Mouse (Mus musculus): ENCODE data around the gene Psme2.

Gene Psme2

GRCm38 (mm10) chr14:55590748-55591330, at the start of gene Psme2:
Psme2 (minus strand) TSS chr14:55591113.
- peak; percentile 58 to 71 for DNase-seq (ENCODE audit: low spot score in 2 of 2)

GRCm38 (mm10) chr14:55637795-55638194, 46.9 kb upstream of the Psme2 start, which contains the start of gene Gm49378:
Gm49378 (minus strand) TSS chr14:55637895.
- DNase-seq (ENCODE audit: low spot score in 2 of 2), result no peak

DNA sequence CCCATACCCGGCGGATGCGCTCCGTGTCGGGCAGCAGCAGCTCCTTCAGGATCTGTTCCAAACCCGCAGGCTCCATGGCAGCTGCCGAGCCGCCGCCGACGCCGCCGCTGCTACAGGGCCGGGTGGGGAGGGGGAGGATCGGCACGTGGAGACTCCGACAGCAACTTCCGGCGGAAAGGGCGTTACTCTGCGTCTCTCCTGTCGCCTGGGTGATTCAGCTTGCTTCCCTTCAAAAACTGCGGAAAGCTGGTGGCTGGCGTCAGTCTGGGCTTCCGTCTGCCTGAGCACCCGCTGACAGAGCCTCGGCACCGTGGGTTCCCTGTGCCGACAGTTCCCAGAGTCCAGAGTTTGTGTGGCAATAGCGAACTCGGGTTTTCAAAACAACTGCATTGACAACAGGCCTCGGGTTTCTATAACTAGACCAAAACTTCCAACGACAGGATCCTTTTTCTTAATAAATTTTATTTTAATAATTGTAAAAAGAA, 44.7 kb upstream of the Psme2 start, which contains the start of gene Ipo4:
Gene Ipo4, minus strand, starts transcription at position 435 of the 485 bp plus-strand sequence.
- DNase-seq (ENCODE audit: low spot score in 2 of 2), result peak; percentile 79 to 87

GRCm38 (mm10) chr14:55634874-55635522, 44.1 kb upstream of the Psme2 start:
- DNase-seq (ENCODE audit: low spot score in 2 of 2), result no peak

DNA sequence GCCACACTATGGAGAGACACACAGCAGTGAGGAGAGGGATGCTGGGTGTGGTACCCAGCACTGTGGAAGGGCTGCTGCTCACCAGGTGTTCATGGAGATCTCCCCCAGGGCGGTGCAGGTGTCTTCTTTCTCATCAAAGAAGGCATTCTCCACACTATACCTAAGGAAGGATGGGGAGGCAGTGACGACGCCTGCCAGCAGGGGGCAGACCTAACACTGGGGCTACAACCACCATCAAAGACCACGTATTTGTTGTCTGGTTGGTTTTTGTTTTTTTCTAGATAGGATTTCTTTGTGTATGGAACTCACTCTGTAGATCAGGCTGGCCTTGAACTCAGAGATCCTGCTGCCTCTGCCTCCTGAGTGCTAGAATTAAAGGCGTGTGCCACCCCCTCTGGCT, 38.4 kb upstream of the Psme2 start:
- DNase-seq (ENCODE audit: low spot score in 2 of 2), result peak; percentile 65 to 87

GRCm38 (mm10) chr14:55628077-55628827, 37.3 kb upstream of the Psme2 start:
- no peak for DNase-seq (ENCODE audit: low spot score in 2 of 2)

DNA sequence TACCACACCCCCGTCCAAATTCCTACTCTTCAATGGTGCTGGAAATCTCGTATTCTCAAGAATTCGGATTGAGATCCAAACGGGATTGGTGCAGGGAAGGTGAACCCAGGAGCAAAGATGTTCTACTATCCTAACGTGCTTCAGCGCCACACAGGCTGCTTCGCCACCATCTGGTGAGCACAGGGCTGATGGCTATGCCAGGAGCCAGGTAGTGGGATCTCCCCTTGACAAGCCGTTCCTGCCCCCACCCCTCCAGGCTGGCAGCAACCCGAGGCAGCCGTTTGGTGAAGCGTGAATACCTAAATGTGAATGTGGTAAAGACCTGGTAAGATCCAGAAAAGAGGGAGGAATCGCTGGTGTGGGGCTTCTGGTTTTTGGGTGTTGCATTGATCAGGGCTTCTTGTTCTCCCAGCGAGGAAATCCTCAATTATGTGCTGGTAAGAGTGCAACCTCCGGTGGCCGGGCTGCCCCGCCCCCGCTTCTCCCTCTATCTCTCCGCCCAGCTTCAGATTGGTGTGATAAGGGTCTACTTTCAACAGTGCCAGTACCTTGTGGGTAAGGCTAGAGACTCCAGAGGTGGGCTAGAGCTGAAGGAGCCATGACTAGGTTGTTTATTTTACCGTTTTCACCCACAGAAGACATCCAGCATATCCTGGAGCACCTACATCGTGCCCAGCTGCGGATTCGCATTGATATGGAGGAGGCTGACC, 27.7 kb upstream of the Psme2 start:
- DNase-seq (ENCODE audit: low spot score in 2 of 2), result no peak

- no peak for DNase-seq (ENCODE audit: low spot score in 2 of 2)
Observed at GRCm38 (mm10) chr14:55617822-55618221, 26.9 kb upstream of the Psme2 start, which contains the start of gene Rec8. Rec8 (plus strand) TSS chr14:55618037.

DNA sequence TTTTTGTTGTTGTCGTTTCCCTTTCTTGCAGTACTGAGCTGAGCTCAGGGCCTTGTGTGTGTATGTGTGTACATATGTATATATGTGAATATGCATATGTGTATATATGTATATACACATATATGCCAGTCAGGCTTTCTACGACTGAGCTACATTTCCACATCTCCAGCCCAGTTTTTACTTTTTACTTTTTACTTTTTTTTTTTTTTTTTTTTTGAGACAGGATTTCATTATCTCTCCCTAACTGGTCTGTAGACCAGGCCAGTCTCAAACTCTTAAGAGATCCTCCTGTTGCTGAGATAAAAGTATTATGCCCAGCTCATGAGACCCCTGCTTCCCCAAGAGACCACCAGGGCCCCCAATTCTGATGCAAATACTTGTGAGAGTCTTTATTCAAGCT, 25.9 kb upstream of the Psme2 start:
- DNase-seq (ENCODE audit: low spot score in 2 of 2), result no peak

DNA sequence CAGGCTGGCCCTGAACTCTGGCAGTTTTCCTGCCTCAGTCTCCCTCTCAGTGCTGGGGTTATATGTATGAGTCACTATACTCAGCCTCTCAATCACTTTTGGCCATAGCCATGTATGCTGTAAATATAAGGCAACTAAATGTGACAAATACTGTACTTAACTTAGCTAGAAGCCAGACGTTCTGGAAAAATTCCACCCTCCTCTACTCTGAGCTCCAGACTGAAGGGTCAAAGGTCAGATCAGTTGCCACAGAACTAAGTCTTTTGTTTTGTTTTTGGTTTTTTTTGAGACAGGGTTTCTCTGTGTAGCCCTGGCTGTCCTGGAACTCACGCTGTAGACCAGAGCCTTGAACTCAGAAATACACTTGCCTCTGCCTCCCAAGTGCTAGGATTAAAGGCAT, 25.0 kb upstream of the Psme2 start:
- DNase-seq (ENCODE audit: low spot score in 2 of 2), result no peak

- no peak for DNase-seq (ENCODE audit: low spot score in 2 of 2)
Observed at GRCm38 (mm10) chr14:55614565-55615178, 23.8 kb upstream of the Psme2 start.

DNA sequence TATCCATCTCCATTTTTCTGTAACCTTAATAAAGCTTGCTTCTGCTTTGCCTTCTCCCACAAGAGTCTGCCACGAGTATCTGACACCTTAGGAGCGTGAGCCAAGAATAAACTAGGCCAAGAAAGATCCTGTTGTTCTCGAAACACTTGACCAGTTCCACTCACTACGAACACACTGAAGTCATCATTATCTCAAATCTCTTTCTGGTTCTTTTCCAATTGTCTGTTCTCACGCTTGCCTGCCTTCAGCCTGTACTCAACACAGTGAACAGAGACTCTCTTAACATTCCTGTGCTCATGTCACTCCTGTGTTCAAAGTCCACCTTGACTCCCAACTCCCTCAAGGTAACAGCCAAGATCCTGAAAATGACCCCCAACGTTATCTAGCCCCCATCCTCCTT, 22.4 kb upstream of the Psme2 start:
- no peak for DNase-seq (ENCODE audit: low spot score in 2 of 2)

DNA sequence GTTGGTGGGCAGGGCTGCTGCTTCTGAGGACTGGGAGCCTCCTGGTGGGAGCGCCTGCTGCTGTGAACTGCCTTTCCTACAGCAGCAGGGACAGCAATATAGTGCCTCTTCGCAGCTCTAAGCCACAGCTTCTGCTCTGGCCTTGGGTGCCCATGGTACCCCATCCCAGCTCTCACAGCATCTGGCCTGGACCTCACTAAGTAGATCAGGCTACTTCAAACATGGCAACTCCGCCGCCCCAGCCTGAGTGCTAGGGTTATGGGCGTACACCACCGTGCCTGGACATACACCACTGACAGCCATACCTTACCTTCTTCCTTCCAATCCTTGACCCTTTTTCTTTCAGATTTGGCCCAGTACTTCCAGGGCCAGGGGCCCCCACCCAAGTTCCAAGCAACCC, 17.4 kb upstream of the Psme2 start:
- no peak for DNase-seq (ENCODE audit: low spot score in 2 of 2)

DNA sequence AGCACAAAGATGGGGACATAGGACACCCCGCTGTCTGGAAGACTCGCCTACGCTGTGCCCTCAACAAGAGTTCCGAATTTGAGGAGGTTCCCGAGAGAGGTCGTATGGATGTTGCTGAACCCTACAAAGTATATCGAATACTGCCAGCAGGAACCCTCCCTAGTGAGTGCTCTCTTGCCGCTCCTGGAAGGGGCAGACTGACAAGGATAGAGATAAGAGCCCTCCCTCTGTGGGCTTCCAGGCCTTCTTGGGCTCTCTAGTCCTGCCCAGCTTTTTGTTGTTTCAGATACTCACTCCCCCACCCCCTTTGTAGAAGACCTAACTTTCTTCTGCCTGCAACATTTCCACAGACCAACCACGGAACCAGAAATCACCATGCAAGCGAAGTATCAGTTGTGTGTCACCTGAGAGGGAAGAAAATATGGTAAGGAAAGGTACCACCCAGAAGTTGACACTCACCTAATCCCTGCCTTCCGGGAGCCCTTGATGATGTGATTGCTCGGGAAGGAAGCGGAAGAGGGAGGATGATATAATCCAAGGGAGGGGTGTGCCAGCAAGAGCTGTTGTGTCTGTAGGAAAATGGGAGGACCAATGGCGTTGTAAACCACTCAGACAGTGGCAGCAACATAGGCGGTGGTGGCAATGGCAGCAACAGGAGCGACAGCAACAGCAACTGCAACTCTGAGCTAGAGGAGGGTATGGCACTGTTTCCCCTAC, 15.0 kb upstream of the Psme2 start:
- no peak for DNase-seq (ENCODE audit: low spot score in 2 of 2)

DNA sequence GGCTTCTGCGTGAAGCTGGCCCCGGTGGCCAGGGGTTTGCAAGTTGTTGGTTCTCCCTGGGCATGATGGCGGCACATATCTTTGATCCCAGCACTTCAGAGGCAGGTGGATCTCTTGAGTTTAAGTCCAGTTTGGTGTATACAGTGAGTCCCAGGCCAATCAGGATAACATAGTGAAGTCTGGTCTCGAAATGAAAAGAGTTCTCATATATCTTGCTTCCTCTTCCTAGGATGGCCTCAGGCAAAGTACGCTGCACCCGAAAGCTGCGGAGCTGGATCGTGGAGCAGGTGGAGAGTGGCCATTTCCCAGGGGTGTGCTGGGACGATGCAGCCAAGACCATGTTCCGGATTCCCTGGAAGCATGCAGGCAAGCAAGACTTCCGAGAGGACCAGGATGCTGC, 13.9 kb upstream of the Psme2 start:
- no peak for DNase-seq (ENCODE audit: low spot score in 2 of 2)

DNA sequence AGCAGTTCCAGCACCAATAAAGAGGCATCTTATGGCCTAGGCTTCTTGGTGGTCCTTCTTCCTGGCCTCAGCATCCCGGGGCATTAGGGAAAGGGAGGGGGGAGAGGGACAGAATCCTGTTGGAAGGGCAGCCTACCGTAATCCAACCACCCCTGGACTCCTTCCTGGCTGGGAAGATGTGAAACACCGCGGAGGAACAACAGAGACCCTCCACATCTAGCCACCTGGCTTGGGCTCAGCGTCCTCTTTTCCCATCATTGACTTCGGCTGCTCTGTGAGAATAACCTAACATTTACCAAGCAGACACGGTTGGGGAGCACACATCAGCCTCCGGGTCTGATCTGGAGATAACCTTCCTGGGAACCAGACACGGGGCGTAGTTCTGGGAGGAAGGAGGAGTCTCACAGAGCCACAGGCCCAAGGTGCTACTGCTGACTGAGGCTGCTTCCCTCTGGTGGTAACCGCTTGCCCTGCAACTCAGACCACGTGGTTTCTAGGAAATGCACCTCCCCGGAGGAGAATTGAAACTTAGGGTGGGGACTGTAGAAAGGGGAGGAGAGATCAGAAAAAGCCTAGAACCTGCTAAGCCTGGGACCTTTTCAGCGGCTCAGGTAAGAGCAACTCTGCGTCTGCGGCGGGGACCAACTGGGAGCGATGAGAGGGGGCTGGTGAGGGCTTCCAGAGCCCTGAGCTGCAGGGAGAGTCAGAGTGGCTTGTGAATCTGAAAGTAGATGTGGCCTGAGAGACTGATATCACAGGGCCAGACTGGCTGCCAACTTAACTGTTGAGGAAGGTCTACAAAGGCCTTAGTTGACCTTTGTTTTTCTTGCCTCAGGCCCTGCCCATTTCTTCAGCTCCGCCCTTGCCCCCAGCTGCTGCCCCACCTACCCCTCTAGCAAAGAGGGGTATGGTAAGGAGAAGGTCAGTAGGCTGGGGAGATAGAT, 13.0 kb upstream of the Psme2 start:
- DNase-seq (ENCODE audit: low spot score in 2 of 2), result peak; percentile 90

DNA sequence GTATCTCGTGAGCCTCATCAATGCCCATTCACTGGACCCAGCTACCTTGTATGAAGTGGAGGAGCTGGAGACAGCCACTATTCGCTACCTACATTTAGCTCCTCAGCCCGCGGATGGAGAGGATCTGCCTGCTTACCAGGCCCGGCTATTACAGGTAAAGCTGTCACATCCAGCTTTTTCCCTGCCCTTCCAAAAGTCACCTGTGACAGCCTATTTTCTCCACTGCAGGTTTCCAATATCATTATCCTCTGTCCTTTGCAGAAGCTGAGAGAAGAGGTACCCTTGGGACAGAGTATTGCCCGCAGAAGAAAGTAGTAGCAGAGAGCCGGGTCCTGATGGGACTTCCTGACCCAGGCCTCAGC, 12.3 kb upstream of the Psme2 start, which contains the start of gene Irf9:
Gene Irf9, plus strand, starts transcription at position 301 of the 362 bp plus-strand sequence.
- DNase-seq (ENCODE audit: low spot score in 2 of 2), result no peak

- no peak for DNase-seq (ENCODE audit: low spot score in 2 of 2)
Observed at GRCm38 (mm10) chr14:55598521-55599390, 7.8 kb upstream of the Psme2 start.

All from thymus, postnatal 10 days (tissue).